Mouse (Mus musculus): ENCODE measurements around the gene Sema5a. TPM values are rescaled to one million over a fixed set of nuclear protein-coding genes. Genes with fewer than 3 reads are reported as not detected.

Gene Sema5a
- polyA plus RNA-seq, 1 experiment from 2014 or later: 12.0 TPM

DNA sequence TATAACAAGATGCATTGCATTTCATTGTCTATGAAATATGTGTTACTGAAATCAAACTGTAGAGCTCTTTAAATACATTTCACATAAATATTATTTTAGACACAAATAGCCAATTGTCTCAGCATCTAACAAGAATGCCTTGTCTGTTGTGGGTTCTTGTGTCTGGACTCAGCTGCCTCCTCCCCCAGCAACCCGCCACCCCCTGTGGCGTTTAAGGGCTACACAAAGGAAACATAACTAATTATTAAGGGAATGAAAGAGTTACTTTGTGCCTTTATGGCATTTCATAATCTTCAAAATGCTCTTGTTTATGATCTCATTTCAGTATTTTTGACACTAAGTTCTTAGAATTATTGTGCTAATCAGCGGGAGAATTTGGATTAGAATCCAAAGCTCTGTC is 298.6 kb downstream of the Sema5a start:
- Histone ChIP-seq H3K4me1 (replicated peaks; ENCODE audit: control insufficient read depth, insufficient read depth, low read length) (no peaks in the 10 kb centered on the region), H3K27ac (no peak overlapping the region), H3K36me3 (replicated peaks; ENCODE audit: control insufficient read depth, insufficient read depth) (no peaks in the 10 kb centered on the region), H3K9me3 (ENCODE audit: control insufficient read depth, low read length) (no peaks in the 10 kb centered on the region), H3K4me2 (replicated peaks) (no peak overlapping the region), H3K9ac (no peak overlapping the region), H3K27me3 (ENCODE audit: control insufficient read depth, insufficient read depth, low read length) (no peaks in the 10 kb centered on the region), H3K4me3 (replicated peaks; ENCODE audit: low read length) (no peak overlapping the region)
- ATAC-seq (ENCODE audit: low FRiP score) (no peak), DNase-seq (ENCODE audit: low spot score) (no peak)
- 88% methylated on average over 3 of the region's 3 CpGs for WGBS

DNA sequence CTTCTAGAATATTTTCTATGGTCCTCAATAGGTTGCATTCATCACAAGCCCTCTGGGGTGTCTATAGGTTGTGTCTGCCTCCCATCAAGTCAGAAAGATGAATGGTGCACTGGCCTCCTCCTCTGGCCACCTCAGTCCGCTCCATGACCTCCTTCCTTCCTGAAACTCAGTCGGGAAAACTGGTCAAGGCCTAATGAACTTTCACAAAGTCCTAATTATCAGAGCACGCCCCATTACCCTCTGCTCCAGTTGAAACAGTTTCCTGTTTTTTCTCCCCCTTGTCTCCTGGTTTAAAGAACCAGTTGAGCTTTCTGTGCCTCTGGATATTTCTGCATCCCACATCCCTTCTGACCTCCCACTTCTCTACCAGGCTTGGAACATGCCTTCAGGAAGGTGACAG is 300.8 kb downstream of the Sema5a start:
- no peak for ATAC-seq (ENCODE audit: low FRiP score)

DNA sequence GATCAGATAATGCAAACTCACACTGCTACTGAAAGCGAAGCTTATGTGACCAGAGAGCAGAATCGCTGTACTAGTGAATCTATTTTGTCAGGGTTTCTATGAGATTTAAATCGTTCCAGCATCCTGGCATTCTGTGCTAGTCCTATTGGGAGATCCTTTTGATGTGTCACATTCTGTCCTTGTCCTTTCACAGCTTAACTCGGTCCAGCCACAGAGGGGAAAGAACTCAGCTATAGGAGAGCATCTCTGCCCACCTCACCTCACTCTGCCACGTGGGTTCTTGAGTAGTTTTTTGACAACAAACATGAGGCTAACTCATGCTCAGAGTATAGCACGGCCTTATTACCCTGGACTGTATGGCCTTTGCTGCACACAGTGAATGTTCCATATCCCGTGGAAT is 302.1 kb downstream of the Sema5a start:
- Histone ChIP-seq H3K27ac (no peak overlapping the region), H3K27me3 (ENCODE audit: control insufficient read depth, insufficient read depth, low read length) (no peaks in the 10 kb centered on the region), H3K4me2 (replicated peaks) (no peak overlapping the region), H3K4me3 (replicated peaks; ENCODE audit: low read length) (no peak overlapping the region), H3K4me1 (replicated peaks; ENCODE audit: control insufficient read depth, insufficient read depth, low read length) (no peaks in the 10 kb centered on the region), H3K9ac (no peak overlapping the region), H3K36me3 (replicated peaks; ENCODE audit: control insufficient read depth, insufficient read depth) (no peaks in the 10 kb centered on the region), H3K9me3 (ENCODE audit: control insufficient read depth, low read length) (no peaks in the 10 kb centered on the region)
- ATAC-seq (ENCODE audit: low FRiP score): no peak
- WGBS: 81% methylated on average over 7 of the region's 7 CpGs
- no peak for DNase-seq (ENCODE audit: low spot score)

More for the DNA sequence above, 300.8 kb downstream of the Sema5a start:
- no peak overlapping the region for H3K27ac ChIP-seq
- no peaks in the 10 kb centered on the region for H3K4me1 ChIP-seq (replicated peaks; ENCODE audit: control insufficient read depth, insufficient read depth, low read length)
- H3K36me3 ChIP-seq (replicated peaks; ENCODE audit: control insufficient read depth, insufficient read depth): no peaks in the 10 kb centered on the region
- H3K4me2 ChIP-seq (replicated peaks): no peak overlapping the region
- H3K9me3 ChIP-seq (ENCODE audit: control insufficient read depth, low read length): no peaks in the 10 kb centered on the region
- no peak overlapping the region for H3K4me3 ChIP-seq (replicated peaks; ENCODE audit: low read length)
- 47% methylated on average over 3 of the region's 3 CpGs for WGBS
- no peaks in the 10 kb centered on the region for H3K27me3 ChIP-seq (ENCODE audit: control insufficient read depth, insufficient read depth, low read length)
- no peak overlapping the region for H3K9ac ChIP-seq
- DNase-seq (ENCODE audit: low spot score): no peak

DNA sequence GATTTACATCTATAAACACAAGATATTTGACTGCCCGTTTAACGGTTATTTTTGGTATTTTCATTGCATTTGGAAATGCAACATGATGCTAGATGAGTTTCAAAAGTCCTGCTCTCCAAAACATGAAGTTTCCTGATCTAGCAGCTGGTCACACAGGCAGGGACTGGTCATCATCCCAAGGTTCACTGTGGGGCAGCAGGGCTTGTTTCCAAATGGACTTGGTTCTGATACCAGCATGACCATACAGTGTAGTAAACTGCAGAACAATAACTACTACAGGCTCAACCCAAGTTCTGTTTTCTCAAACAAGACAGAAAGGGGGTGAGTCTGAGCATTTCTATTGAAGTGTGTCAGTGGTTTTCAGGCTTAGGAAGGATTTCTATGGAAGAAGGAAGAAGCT is 314.3 kb downstream of the Sema5a start:
- H3K4me2 ChIP-seq (replicated peaks): no peak overlapping the region
- no peaks in the 10 kb centered on the region for H3K27me3 ChIP-seq (ENCODE audit: control insufficient read depth, insufficient read depth, low read length)
- no peak for DNase-seq (ENCODE audit: low spot score)
- H3K9ac ChIP-seq: no peak overlapping the region
- WGBS: 96% methylated on average over 2 of the region's 2 CpGs
- H3K9me3 ChIP-seq (ENCODE audit: control insufficient read depth, low read length): no peaks in the 10 kb centered on the region
- no peak overlapping the region for H3K27ac ChIP-seq
- no peaks in the 10 kb centered on the region for H3K4me1 ChIP-seq (replicated peaks; ENCODE audit: control insufficient read depth, insufficient read depth, low read length)
- H3K4me3 ChIP-seq (replicated peaks; ENCODE audit: low read length): no peak overlapping the region
- no peaks in the 10 kb centered on the region for H3K36me3 ChIP-seq (replicated peaks; ENCODE audit: control insufficient read depth, insufficient read depth)
- no peak for ATAC-seq (ENCODE audit: low FRiP score)

DNA sequence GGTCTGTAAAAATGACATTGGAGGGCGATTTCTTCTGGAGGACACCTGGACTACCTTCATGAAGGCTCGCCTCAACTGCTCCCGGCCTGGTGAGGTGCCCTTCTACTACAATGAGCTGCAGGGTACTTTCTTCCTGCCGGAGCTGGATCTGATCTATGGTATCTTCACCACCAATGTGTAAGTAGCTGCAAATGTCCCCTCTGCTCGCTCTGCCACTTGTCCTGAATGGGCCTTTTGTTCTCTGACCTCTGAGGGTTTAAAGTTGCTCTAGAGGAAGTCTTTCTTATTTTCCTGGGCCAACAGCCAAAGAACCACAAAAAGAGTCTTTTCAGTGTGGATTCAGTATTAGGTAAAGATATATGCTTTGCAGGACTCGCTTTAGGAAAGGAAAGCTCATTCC is 318.0 kb downstream of the Sema5a start:
- H3K4me3 ChIP-seq (replicated peaks; ENCODE audit: low read length): no peak overlapping the region
- H3K4me2 ChIP-seq (replicated peaks): no peak overlapping the region
- H3K27me3 ChIP-seq (ENCODE audit: control insufficient read depth, insufficient read depth, low read length): no peaks in the 10 kb centered on the region
- H3K4me1 ChIP-seq (replicated peaks; ENCODE audit: control insufficient read depth, insufficient read depth, low read length): no peaks in the 10 kb centered on the region
- H3K27ac ChIP-seq: no peak overlapping the region
- 64% methylated on average over 6 of the region's 6 CpGs for WGBS
- no peaks in the 10 kb centered on the region for H3K9me3 ChIP-seq (ENCODE audit: control insufficient read depth, low read length)
- H3K36me3 ChIP-seq (replicated peaks; ENCODE audit: control insufficient read depth, insufficient read depth): no peaks in the 10 kb centered on the region
- H3K9ac ChIP-seq: no peak overlapping the region
- DNase-seq (ENCODE audit: low spot score) (no peak), ATAC-seq (ENCODE audit: low FRiP score) (no peak)

DNA sequence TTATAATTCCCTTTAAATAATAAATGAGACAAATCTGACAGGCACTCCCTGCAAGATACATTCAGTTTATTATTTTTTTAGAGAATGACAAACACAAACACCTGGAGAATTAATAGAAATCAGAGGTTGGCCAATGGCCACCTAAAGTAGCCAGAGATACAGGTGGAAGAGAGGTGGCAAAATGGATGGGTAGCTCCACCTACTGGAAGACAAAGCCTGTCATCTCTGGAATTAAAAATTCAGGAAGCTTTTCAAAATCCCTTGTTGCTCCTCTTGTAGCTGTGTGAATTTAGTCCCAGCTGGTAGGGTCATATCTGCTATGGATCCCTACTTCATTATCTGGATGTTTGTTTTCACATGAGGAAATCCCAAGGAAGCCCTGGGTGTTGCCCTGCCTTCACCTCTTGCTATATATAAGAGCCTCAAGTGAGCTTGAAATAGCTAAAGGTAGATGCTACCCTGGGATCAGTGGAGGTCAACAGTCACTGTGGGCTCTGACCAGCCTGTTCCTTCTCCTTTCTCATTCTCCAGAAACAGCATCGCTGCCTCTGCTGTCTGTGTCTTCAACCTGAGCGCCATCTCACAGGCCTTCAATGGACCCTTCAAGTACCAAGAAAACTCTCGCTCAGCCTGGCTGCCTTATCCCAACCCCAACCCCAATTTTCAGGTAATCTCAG is 323.7 kb downstream of the Sema5a start:
- peak; percentile 35 for DNase-seq (ENCODE audit: low spot score)
- Histone ChIP-seq H3K9ac (no peak overlapping the region), H3K4me2 (replicated peaks) (no peak overlapping the region), H3K36me3 (replicated peaks; ENCODE audit: control insufficient read depth, insufficient read depth) (no peaks in the 10 kb centered on the region), H3K4me1 (replicated peaks; ENCODE audit: control insufficient read depth, insufficient read depth, low read length) (no peaks in the 10 kb centered on the region), H3K9me3 (ENCODE audit: control insufficient read depth, low read length) (no peaks in the 10 kb centered on the region), H3K4me3 (replicated peaks; ENCODE audit: low read length) (no peak overlapping the region), H3K27ac (no peak overlapping the region), H3K27me3 (ENCODE audit: control insufficient read depth, insufficient read depth, low read length) (no peaks in the 10 kb centered on the region)
- 77% methylated on average over 3 of the region's 3 CpGs for WGBS
- ATAC-seq (ENCODE audit: low FRiP score): no peak

DNA sequence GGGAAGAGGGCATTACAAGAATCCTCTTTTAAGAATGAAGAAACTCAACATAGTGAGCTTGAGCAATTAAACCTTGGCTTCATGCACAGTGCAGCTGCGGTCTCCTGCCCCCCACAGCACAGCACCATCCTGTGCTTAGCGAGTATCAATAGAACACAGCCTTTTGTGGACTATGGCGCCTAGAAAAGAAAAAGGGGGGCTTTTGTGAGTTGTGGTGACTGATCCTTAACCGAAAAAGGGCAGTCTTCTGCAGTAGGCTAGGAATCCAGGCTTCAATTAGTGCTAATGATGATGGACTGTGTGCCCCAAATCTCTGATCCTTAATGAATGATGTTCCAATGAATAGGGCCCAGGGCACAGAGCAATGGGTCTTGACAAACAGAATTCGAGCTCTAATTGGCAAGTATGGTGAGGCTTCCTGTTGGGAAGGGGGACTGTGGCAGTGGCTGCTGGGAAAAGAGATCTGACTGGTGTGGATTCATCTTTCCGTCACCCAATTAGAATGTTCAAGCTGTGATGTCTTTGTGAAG is 324.3 kb downstream of the Sema5a start:
- no peak for DNase-seq (ENCODE audit: low spot score)
- H3K27ac ChIP-seq: no peak overlapping the region
- ATAC-seq (ENCODE audit: low FRiP score): peak; percentile 34; the same call in 1 of the 2 replicates
- H3K9ac ChIP-seq: no peak overlapping the region
- no peaks in the 10 kb centered on the region for H3K27me3 ChIP-seq (ENCODE audit: control insufficient read depth, insufficient read depth, low read length)
- 20% methylated on average over 6 of the region's 6 CpGs for WGBS
- H3K36me3 ChIP-seq (replicated peaks; ENCODE audit: control insufficient read depth, insufficient read depth): no peaks in the 10 kb centered on the region
- no peak overlapping the region for H3K4me2 ChIP-seq (replicated peaks)
- no peaks in the 10 kb centered on the region for H3K4me1 ChIP-seq (replicated peaks; ENCODE audit: control insufficient read depth, insufficient read depth, low read length)
- no peak overlapping the region for H3K4me3 ChIP-seq (replicated peaks; ENCODE audit: low read length)
- no peaks in the 10 kb centered on the region for H3K9me3 ChIP-seq (ENCODE audit: control insufficient read depth, low read length)

DNA sequence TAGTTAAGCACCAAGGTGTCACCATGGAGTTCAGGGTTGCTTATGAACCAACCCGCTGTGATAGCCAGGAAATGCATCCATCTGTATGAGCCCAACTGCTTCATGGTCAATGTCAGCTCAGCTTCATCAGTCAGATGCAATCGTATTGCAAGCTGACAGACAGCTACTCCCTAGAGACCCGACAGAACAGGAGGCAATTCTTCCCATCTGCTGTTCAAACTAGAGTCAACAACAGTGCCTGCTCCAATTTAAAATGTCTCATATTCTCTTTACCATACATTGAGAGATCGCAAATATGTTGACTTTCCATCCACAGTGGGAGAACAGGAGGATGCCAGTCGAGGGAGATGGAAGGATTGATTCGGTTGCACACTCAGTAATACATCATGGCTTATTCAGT is 329.7 kb downstream of the Sema5a start:
- Histone ChIP-seq H3K36me3 (replicated peaks; ENCODE audit: control insufficient read depth, insufficient read depth) (no peaks in the 10 kb centered on the region), H3K27ac (no peak overlapping the region), H3K9me3 (ENCODE audit: control insufficient read depth, low read length) (no peaks in the 10 kb centered on the region), H3K4me3 (replicated peaks; ENCODE audit: low read length) (no peak overlapping the region), H3K4me1 (replicated peaks; ENCODE audit: control insufficient read depth, insufficient read depth, low read length) (no peaks in the 10 kb centered on the region), H3K4me2 (replicated peaks) (no peak overlapping the region), H3K27me3 (ENCODE audit: control insufficient read depth, insufficient read depth, low read length) (no peaks in the 10 kb centered on the region), H3K9ac (no peak overlapping the region)
- ATAC-seq (ENCODE audit: low FRiP score) (peak; percentile 24; the same call in 1 of the 2 replicates), DNase-seq (ENCODE audit: low spot score) (no peak)
- WGBS: 74% methylated on average over 6 of the region's 6 CpGs

DNA sequence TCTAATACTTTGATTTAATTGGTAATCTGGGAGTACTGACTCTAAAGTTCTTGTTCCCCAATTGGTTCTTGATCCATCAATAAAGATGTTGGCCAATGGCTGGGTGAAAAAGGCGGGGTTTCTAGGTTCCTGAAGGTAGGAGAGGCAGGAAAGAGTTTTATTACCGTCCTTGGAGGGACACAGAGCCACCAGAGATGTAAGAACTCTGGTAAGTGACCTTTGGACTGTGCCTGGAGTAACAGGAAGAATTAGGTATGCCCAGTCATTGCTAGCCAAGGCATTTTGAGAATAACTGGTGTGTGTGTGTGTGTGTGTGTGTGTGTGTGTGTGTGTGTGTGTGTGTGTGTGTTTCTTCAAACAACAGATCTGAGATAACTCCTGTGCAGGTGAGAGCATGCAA is 330.6 kb downstream of the Sema5a start:
- Histone ChIP-seq H3K27me3 (ENCODE audit: control insufficient read depth, insufficient read depth, low read length) (no peaks in the 10 kb centered on the region), H3K27ac (no peak overlapping the region), H3K4me1 (replicated peaks; ENCODE audit: control insufficient read depth, insufficient read depth, low read length) (no peaks in the 10 kb centered on the region), H3K4me2 (replicated peaks) (no peak overlapping the region), H3K36me3 (replicated peaks; ENCODE audit: control insufficient read depth, insufficient read depth) (no peaks in the 10 kb centered on the region), H3K9me3 (ENCODE audit: control insufficient read depth, low read length) (no peaks in the 10 kb centered on the region), H3K9ac (no peak overlapping the region), H3K4me3 (replicated peaks; ENCODE audit: low read length) (no peak overlapping the region)
- 81% methylated on average over 2 of the region's 2 CpGs for WGBS
- no peak for DNase-seq (ENCODE audit: low spot score)
- ATAC-seq (ENCODE audit: low FRiP score): no peak

DNA sequence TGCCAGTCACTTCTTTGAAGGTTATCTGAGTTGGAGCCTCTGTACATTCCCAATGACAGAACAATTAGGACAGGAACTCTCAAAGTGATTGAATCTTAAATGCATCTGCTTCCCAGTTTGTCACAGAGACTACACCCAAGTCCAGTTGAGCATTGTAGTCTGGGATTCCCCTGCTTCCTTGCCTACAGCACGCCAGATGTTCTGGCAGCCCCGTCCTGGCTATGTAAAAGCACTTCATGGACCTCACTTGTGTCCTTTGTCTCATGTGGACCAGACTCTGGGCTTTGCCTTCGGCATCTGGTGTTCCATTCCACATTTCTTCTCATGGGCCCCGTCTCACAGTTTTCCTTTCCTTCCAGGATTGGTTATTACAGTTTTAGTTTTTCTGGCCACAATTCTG is 334.7 kb downstream of the Sema5a start:
- no peak overlapping the region for H3K4me3 ChIP-seq (replicated peaks; ENCODE audit: low read length)
- H3K36me3 ChIP-seq (replicated peaks; ENCODE audit: control insufficient read depth, insufficient read depth): no peaks in the 10 kb centered on the region
- H3K4me2 ChIP-seq (replicated peaks): no peak overlapping the region
- no peaks in the 10 kb centered on the region for H3K27me3 ChIP-seq (ENCODE audit: control insufficient read depth, insufficient read depth, low read length)
- no peak overlapping the region for H3K9ac ChIP-seq
- H3K9me3 ChIP-seq (ENCODE audit: control insufficient read depth, low read length): no peaks in the 10 kb centered on the region
- ATAC-seq (ENCODE audit: low FRiP score) (no peak), DNase-seq (ENCODE audit: low spot score) (no peak)
- WGBS: 88% methylated on average over 4 of the region's 4 CpGs
- no peak overlapping the region for H3K27ac ChIP-seq
- no peaks in the 10 kb centered on the region for H3K4me1 ChIP-seq (replicated peaks; ENCODE audit: control insufficient read depth, insufficient read depth, low read length)

Measured in hindbrain, embryonic 14.5 days (tissue).